Mouse (Mus musculus) bone marrow, adult 2 months (tissue): ENCODE measurements around the gene Slc38a10.

Experiments
- CTCF ChIP-seq: fragments of 200-500 bp; IDR thresholded peaks from 2 replicates; pipeline ENCODE4 v1.5.1; 2011; ENCODE audit warnings: low read length, control low read depth; ENCODE audit not compliant: control insufficient read depth, insufficient read depth
- POLR2A ChIP-seq: fragments of 200-500 bp; IDR thresholded peaks from 2 replicates; pipeline ENCODE4 v1.6.1; 2011; ENCODE audit warnings: low read depth, mild to moderate bottlenecking, control low read depth, low read length, borderline replicate concordance; ENCODE audit not compliant: control insufficient read depth

GRCm38 (mm10) chr11:120064668-120065040 lies 86.5 kb downstream of the Slc38a10 start:
- TF ChIP-seq POLR2A, result no peak; the same call in 1 of the 2 replicates
- TF ChIP-seq CTCF, result no peak
